Mouse (Mus musculus) testis, adult 2 months (tissue): ENCODE measurements around the gene Lmx1a. TPM values are rescaled to one million over a fixed set of nuclear protein-coding genes. Genes with fewer than 3 reads are reported as not detected.

Experiments
- H3K27ac ChIP-seq: fragments of 200-500 bp; 2 replicates; pipeline ENCODE4 v1.5.1; 2012; ENCODE audit warnings: low read depth, low read length; ENCODE audit not compliant: control insufficient read depth, insufficient read depth
- H3K27me3 ChIP-seq: fragments of 200-500 bp; 2 replicates; pipeline ENCODE4 v1.6.1; 2012; ENCODE audit warnings: mild to moderate bottlenecking, low read length, moderate library complexity; ENCODE audit not compliant: control insufficient read depth, insufficient read depth
- H3K36me3 ChIP-seq: fragments of 200-500 bp; 2 replicates; pipeline ENCODE4 v1.6.1; 2012; ENCODE audit warnings: mild to moderate bottlenecking, low read length; ENCODE audit not compliant: control insufficient read depth, insufficient read depth
- H3K4me1 ChIP-seq: fragments of 200-500 bp; 2 replicates; pipeline ENCODE4 v1.6.1; 2012; ENCODE audit warnings: low read length; ENCODE audit not compliant: control insufficient read depth, insufficient read depth
- H3K4me3 ChIP-seq: fragments of 200-500 bp; 2 replicates; pipeline ENCODE4 v1.5.1; 2012; ENCODE audit warnings: low read depth, mild to moderate bottlenecking, low read length, moderate library complexity, mixed read lengths; ENCODE audit not compliant: control insufficient read depth
- CTCF ChIP-seq: fragments of 200-500 bp; IDR thresholded peaks from 2 replicates; pipeline ENCODE4 v1.5.1; 2012; ENCODE audit warnings: low read depth, mild to moderate bottlenecking, inconsistent platforms, low read length, moderate library complexity; ENCODE audit not compliant: control insufficient read depth, insufficient read depth, insufficient replicate concordance
- POLR2A ChIP-seq: fragments of 200-500 bp; IDR thresholded peaks from 2 replicates; pipeline ENCODE4 v1.6.1; 2012; ENCODE audit warnings: low read depth, mild to moderate bottlenecking, inconsistent platforms, low read length, moderate library complexity; ENCODE audit not compliant: control insufficient read depth
- polyA plus RNA-seq: library from polyadenylated mRNA; depleted of rRNA; stranded (reverse); fragments of >200 nt; gene quantifications from 2 replicates; pipeline ENCODE4 v1.2.3, GENCODE M21; 2012

Gene Lmx1a
- polyA plus RNA-seq, 1 experiment = 0.06 TPM

DNA sequence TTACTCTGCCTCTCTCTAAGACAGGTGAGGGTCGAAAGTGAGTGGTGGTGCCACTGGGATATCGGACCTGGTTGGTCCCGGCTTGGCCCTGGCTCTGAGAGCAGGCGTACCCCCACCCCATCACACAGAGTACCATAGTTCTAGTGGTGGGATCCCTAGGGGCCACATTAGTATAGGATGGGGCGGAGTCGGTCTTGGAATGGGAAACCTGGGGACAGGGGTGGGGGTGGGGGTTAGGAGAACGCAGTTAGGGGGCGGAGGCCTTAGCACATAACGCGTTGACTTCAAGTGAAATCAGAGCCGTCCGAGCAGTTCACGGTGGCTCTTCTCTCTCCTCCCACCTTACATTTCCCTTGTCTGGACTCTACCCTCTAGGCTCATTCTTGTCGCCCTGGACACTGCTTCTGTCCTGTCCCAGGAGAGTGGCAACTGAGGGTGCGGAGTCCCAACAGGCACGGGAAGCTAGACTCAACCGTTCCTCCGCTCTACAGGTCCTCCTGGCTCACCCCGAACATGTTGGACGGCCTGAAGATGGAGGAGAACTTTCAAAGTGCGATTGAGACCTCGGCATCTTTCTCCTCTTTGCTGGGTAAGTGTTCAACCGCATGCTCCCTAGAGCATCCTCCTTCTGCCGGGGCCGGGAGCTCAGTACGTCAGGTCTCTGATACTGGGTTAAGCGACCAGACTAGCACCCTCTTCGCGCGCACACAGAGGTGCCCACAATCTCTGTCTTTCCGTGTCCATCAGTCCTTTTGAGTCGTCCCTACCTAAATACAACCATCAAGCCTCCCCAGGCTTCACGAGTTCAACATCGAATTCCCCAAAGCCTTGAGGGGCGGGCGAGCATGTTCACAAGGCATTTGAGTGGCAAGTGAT, 463 bp downstream of the Lmx1a start:
- Histone ChIP-seq H3K27ac (no peak overlapping the region), H3K27me3 (peaks cover 2% of the 10 kb centered on the region; the same call in 1 of the 2 replicates), H3K4me3 (peak overlapping the region; percentile 57; the same call in 1 of the 2 replicates), H3K36me3 (no peaks in the 10 kb centered on the region), H3K4me1 (no peaks in the 10 kb centered on the region; the same call in 1 of the 2 replicates)
- TF ChIP-seq POLR2A (no peak), CTCF (no peak)

DNA sequence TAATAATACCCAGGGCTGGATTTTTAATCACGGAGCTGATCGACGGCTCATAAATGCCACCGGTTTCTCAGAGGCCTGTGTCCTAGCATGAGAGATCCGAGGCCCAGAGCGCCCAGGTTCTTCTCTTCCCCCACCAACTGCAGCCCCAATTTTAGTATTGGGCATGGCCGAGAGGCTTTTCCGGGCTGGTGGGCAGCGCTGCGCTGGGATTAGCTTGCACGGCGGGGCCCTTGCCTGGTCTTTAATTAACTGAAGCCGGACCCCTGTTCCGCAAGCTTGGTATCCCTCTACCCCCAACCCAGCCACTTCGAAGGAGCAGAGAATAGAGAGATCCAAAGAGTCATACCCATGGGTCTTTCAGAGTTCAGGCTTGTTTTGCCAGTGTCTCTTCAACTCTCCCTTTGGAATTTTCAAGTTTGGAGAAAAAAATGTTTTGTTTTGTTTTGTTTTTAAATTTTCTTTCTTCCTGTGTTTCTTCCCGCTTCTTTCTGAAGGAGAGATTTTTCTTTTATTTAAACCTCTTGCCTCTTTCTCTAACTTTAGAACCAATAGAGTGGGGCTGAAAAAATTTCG, 1.2 kb downstream of the Lmx1a start:
- H3K27ac ChIP-seq = no peak overlapping the region
- no peak overlapping the region for H3K4me3 ChIP-seq
- TF ChIP-seq CTCF (no peak), POLR2A (no peak)

GRCm38 (mm10) chr1:167690716-167691550, 1.9 kb downstream of the Lmx1a start:
- no peak for TF ChIP-seq POLR2A
- no peak for TF ChIP-seq CTCF
- Histone ChIP-seq H3K27me3 (peaks cover 2% of the 10 kb centered on the region; the same call in 1 of the 2 replicates), H3K36me3 (no peaks in the 10 kb centered on the region), H3K4me3 (no peak overlapping the region), H3K27ac (no peak overlapping the region), H3K4me1 (no peaks in the 10 kb centered on the region; the same call in 1 of the 2 replicates)

More for the DNA sequence above, 1.2 kb downstream of the Lmx1a start:
- no peaks in the 10 kb centered on the region for H3K36me3 ChIP-seq
- H3K4me1 ChIP-seq = no peaks in the 10 kb centered on the region; the same call in 1 of the 2 replicates
- H3K27me3 ChIP-seq = peaks cover 2% of the 10 kb centered on the region; the same call in 1 of the 2 replicates

DNA sequence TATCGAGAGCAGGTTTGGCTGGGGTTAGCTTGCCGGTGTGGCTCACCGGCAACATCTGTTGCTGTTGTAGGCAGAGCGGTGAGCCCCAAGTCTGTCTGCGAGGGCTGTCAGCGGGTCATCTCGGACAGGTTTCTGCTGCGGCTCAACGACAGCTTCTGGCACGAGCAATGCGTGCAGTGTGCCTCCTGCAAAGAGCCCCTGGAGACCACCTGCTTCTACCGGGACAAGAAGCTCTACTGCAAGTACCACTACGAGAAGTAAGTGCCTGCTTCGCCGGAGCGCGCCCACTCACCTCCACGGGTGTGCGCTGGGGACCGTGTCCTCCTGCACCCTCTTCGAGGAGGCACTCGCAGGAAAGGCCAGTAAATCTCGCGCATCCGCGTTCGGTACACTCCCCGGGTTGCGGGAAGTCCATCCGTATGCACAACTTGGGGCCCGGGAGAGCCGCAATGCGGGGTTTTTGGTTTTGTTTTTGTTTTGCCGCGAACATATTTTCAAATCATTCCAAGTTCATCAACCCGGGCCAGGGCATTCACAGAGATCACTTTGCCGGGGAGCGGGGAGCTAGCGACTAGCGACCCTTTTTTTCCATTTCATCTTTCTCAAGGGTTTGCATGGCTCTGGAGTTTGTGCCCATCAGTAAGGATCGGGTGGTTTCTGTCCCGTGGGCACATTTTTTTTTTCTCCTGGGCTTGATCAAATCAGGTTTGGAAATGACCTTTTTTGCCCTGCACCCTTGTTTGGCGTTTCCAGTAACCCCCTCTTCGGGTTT, 3.1 kb downstream of the Lmx1a start:
- Histone ChIP-seq H3K4me3 (no peak overlapping the region), H3K27ac (no peak overlapping the region), H3K27me3 (peaks cover 2% of the 10 kb centered on the region; the same call in 1 of the 2 replicates), H3K36me3 (no peaks in the 10 kb centered on the region), H3K4me1 (no peaks in the 10 kb centered on the region; the same call in 1 of the 2 replicates)
- TF ChIP-seq POLR2A = no peak
- no peak for TF ChIP-seq CTCF

- Histone ChIP-seq H3K4me3 (no peak overlapping the region), H3K4me1 (no peaks in the 10 kb centered on the region; the same call in 1 of the 2 replicates), H3K27me3 (peaks cover 2% of the 10 kb centered on the region; the same call in 1 of the 2 replicates), H3K27ac (no peak overlapping the region), H3K36me3 (no peaks in the 10 kb centered on the region)
- TF ChIP-seq POLR2A = no peak
- TF ChIP-seq CTCF = no peak
Observed at GRCm38 (mm10) chr1:167692683-167693045, 3.6 kb downstream of the Lmx1a start.

DNA sequence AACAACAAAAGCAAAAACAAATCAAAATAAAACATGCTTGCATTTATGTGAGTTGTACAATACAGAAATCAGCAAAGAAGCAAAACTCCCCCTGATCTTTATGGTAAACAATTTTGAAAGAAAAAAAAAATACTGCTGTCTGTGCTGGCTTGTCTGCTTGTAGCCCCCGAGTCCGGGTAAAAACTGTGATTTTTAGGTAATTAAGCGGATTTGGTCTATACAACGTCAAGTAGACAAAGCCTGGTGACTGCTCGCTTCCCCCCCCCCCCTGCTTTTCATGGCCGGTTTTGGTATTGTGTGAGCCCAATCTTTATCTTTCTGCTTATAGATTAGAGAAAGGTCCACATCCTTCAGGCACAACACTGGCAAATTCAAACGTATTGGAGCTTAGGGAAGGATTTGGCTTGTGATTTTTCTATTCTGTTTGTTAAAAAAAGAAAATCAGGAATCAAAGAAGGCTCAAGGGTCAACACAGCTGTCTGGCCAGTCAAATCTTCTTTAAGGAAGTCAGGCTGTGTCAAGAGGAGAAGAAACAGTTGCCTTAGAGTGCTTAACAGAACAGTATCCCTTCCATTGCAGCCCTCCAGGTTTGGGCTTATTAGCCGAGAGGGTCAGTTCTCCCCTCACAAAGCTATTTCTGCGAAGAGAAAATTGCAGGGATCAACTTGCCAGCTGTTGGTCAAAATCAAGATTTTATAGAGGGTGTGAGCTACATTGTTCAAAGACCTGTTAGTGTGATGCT, 4.6 kb downstream of the Lmx1a start:
- no peak overlapping the region for H3K27ac ChIP-seq
- H3K36me3 ChIP-seq = no peaks in the 10 kb centered on the region
- H3K4me1 ChIP-seq = no peaks in the 10 kb centered on the region; the same call in 1 of the 2 replicates
- H3K27me3 ChIP-seq = peaks cover 2% of the 10 kb centered on the region; the same call in 1 of the 2 replicates
- TF ChIP-seq POLR2A = no peak
- TF ChIP-seq CTCF = no peak
- no peak overlapping the region for H3K4me3 ChIP-seq
